Mouse (Mus musculus) hindbrain, embryonic 13.5 days (tissue): Measurements from ENCODE around the gene Gm49721. TPM values are rescaled to one million over a fixed set of nuclear protein-coding genes. Genes with fewer than 3 reads are reported as not detected.
"Not testable (repeated sequence)": the region's sequence is repeated elsewhere in the genome, so short reads cannot be mapped to it uniquely, and the experiment has no call there.

Source experiments
- ATAC-seq: fragments of 200-750 bp; cut with Nextera tagmentation; 2 replicates; pipeline ENCODE4 v1.8.0; 2017; ENCODE audit warnings: moderate TSS enrichment; ENCODE audit not compliant: low FRiP score
- H3K27ac ChIP-seq: fragments of 300-500 bp; sonication (generic); 2 replicates; pipeline ENCODE4 v1.5.1; 2015; ENCODE audit warnings: inconsistent platforms, mild to moderate bottlenecking, moderate library complexity
- H3K27me3 ChIP-seq: fragments of 300-500 bp; sonication (generic); 2 replicates; pipeline ENCODE4 v1.6.1; 2015; ENCODE audit warnings: mild to moderate bottlenecking, inconsistent platforms
- H3K36me3 ChIP-seq: fragments of 300-500 bp; sonication (generic); 2 replicates; pipeline ENCODE4 v1.6.1; 2015; ENCODE audit warnings: mild to moderate bottlenecking, inconsistent platforms
- H3K4me1 ChIP-seq: fragments of 300-500 bp; sonication (generic); replicated peaks from 2 replicates; pipeline ENCODE4 v1.6.1; 2015; ENCODE audit warnings: inconsistent platforms
- H3K4me2 ChIP-seq: fragments of 300-500 bp; sonication (generic); 2 replicates; pipeline ENCODE4 v1.6.1; 2015; ENCODE audit warnings: inconsistent platforms, mild to moderate bottlenecking, moderate library complexity
- H3K4me3 ChIP-seq: fragments of 300-500 bp; sonication (generic); 2 replicates; pipeline ENCODE4 v1.5.1; 2015; ENCODE audit warnings: mild to moderate bottlenecking, inconsistent platforms
- H3K9ac ChIP-seq: fragments of 300-500 bp; sonication (generic); 2 replicates; pipeline ENCODE4 v1.6.1; 2015; ENCODE audit warnings: mild to moderate bottlenecking, inconsistent platforms
- H3K9me3 ChIP-seq: fragments of 300-500 bp; sonication (generic); 2 replicates; pipeline ENCODE4 v1.6.1; 2016; ENCODE audit warnings: inconsistent platforms
- WGBS: fragments of 180-500 bp; shearing (Covaris S2); methylation state at CpG from one replicate; pipeline ENCODE4 v1.1.7; 2015; 5-methylcytosine and 5-hydroxymethylcytosine counted together
- polyA plus RNA-seq: library from polyadenylated mRNA; unstranded; fragments of >200 nt; fragmentation: Nextera tagmentation; extraction: Ambion mirVana; gene quantifications from 2 replicates; pipeline ENCODE4 v1.2.1, GENCODE M21; 2015

Gm49721 gene
- polyA plus RNA-seq, 1 experiment from 2014 or later: 0.19 TPM

- 78% methylated on average over 4 of the region's 6 CpGs for WGBS
- not testable (repeated sequence) for H3K4me1 ChIP-seq, H3K36me3 ChIP-seq, H3K27ac ChIP-seq, H3K4me2 ChIP-seq, H3K4me3 ChIP-seq, H3K9ac ChIP-seq, H3K9me3 ChIP-seq, H3K27me3 ChIP-seq, ATAC-seq
Observed at GRCm38 (mm10) chr17:6962339-6962738, 16.4 kb upstream of the Gm49721 start.

- not testable (repeated sequence) for H3K4me2 ChIP-seq, H3K9ac ChIP-seq, H3K4me3 ChIP-seq, H3K9me3 ChIP-seq, H3K4me1 ChIP-seq, H3K36me3 ChIP-seq, H3K27me3 ChIP-seq, H3K27ac ChIP-seq, ATAC-seq
- 72% methylated on average over 4 of the region's 4 CpGs for WGBS
Observed at GRCm38 (mm10) chr17:6962936-6963335, 15.8 kb upstream of the Gm49721 start.

DNA sequence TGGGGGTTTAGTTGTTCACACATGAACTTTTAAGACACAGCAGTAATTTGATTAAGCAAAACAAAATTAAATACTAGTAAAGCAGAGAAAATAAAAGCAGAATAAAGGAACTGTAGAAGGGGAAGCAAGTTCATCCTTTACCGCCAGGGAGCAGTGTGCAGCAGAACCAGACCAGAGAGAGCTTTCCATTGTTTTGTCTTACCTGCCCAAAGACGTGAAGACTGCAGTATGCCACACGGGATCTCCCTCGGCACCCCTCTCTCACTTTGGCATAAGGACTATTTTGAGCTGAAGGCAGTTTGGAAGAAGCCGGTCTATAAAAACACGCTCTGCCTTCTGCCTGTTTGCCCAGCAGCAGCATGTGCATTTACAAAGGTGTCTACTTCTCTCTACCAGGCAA is 13.3 kb upstream of the Gm49721 start:
- H3K9me3 ChIP-seq, H3K4me1 ChIP-seq, ATAC-seq, H3K27ac ChIP-seq, H3K9ac ChIP-seq, H3K36me3 ChIP-seq, H3K4me2 ChIP-seq, H3K27me3 ChIP-seq, H3K4me3 ChIP-seq: not testable (repeated sequence)
- WGBS: 19% methylated on average over 6 of the region's 6 CpGs

- not testable (repeated sequence) for H3K27me3 ChIP-seq, H3K4me2 ChIP-seq, ATAC-seq, H3K4me3 ChIP-seq, H3K9ac ChIP-seq, H3K9me3 ChIP-seq, H3K36me3 ChIP-seq, H3K27ac ChIP-seq, H3K4me1 ChIP-seq
- WGBS: 71% methylated on average over 1 of the region's 1 CpGs
Observed at GRCm38 (mm10) chr17:6967673-6968072, 11.0 kb upstream of the Gm49721 start.

- not testable (repeated sequence) for H3K27ac ChIP-seq, H3K9me3 ChIP-seq, H3K9ac ChIP-seq, H3K4me1 ChIP-seq, H3K4me3 ChIP-seq, H3K4me2 ChIP-seq, H3K27me3 ChIP-seq, ATAC-seq, H3K36me3 ChIP-seq
- 90% methylated on average over 1 of the region's 8 CpGs for WGBS
Observed at GRCm38 (mm10) chr17:6970334-6970733, 8.4 kb upstream of the Gm49721 start, which contains the start of gene Rnaset2b. Gene Rnaset2b, plus strand, starts transcription at chr17:6970634.

DNA sequence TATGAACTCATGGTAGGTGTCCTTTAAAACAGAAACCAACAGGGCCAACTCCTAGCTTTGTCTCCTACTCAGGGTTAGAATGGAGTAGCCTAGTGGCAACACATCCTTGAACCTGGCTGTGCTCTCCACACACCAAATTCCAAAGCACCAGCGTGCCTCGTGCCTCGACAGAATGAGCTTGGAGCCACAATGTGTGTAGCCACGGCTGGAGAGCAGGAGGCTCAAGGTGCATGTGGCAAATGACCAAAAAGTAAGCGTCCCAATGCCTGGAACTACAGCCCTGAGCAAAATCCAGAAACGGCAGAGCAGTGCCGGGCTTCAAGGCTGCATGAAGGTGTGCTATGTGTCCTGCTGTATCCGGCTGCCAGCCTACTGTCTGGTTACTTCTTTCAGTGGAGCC is 7.5 kb upstream of the Gm49721 start:
- not testable (repeated sequence) for H3K36me3 ChIP-seq, H3K27me3 ChIP-seq, H3K4me2 ChIP-seq, H3K4me3 ChIP-seq, H3K4me1 ChIP-seq, ATAC-seq, H3K27ac ChIP-seq, H3K9ac ChIP-seq, H3K9me3 ChIP-seq
- WGBS: 87% methylated on average over 8 of the region's 8 CpGs

- not testable (repeated sequence) for H3K9me3 ChIP-seq, H3K36me3 ChIP-seq, H3K27ac ChIP-seq, H3K4me1 ChIP-seq, H3K4me3 ChIP-seq, H3K27me3 ChIP-seq, ATAC-seq, H3K9ac ChIP-seq, H3K4me2 ChIP-seq
- 61% methylated on average over 4 of the region's 4 CpGs for WGBS
Observed at GRCm38 (mm10) chr17:6972836-6973396, 5.8 kb upstream of the Gm49721 start.

DNA sequence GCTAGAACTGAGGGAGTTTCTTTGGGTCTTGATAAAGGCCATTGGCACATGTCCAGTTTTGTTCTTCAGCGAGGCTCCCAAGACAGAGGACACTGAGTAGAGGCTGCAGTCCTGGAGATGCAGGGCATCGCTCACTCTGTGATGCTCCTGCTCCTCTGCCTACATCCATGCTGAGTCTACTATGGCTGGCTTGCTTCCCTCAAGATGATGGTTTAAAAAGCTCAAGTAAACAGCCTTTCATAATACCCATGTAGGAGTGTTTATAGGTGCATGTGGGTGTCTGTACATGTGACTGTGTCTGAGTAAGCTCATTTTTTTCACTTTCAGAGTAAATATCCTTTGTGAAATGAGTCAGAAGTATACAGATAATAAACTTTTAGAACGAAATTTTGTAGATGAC is 3.7 kb upstream of the Gm49721 start:
- not testable (repeated sequence) for H3K9me3 ChIP-seq, H3K27ac ChIP-seq, H3K36me3 ChIP-seq, H3K9ac ChIP-seq, H3K27me3 ChIP-seq, ATAC-seq, H3K4me3 ChIP-seq, H3K4me1 ChIP-seq, H3K4me2 ChIP-seq
- 70% methylated on average over 3 of the region's 3 CpGs for WGBS

DNA sequence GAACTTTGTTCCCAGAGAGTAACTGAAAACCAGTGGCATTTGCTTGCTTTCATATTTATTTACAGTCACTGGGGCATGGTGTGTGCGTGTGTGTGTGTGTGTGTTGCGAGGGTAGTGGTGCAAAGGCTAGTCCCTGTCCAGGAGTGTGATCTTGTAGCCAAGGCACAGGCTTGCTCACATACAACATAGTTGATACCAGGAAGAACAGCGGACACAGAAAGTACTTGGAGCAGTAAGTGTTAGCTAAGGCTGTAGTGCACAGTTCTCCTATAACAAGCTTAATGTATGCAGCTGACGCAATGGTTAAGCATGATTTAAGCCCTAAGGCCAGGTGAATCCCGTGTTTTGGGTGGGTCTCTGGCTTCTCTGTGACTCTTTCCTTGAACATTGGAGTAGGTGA is 676 bp downstream of the Gm49721 start:
- not testable (repeated sequence) for H3K27ac ChIP-seq
- WGBS: 38% methylated on average over 5 of the region's 5 CpGs
- peak overlapping the region; percentile 74; the same call in 1 of the 2 replicates for H3K9ac ChIP-seq

GRCm38 (mm10) chr17:6980144-6980543 is 1.4 kb downstream of the Gm49721 start:
- 98% methylated on average over 5 of the region's 8 CpGs for WGBS
- H3K27me3 ChIP-seq, H3K9ac ChIP-seq, H3K4me1 ChIP-seq, H3K36me3 ChIP-seq, H3K27ac ChIP-seq, H3K4me2 ChIP-seq, H3K9me3 ChIP-seq, ATAC-seq, H3K4me3 ChIP-seq: not testable (repeated sequence)

More for the DNA sequence above, 676 bp downstream of the Gm49721 start:
- not testable (repeated sequence) for H3K27me3 ChIP-seq, H3K36me3 ChIP-seq, H3K4me1 ChIP-seq, H3K9me3 ChIP-seq
- Histone ChIP-seq H3K4me2 (peak overlapping the region; percentile 61), H3K4me3 (peak overlapping the region; percentile 51)
- peak; percentile 8; the same call in 1 of the 2 replicates for ATAC-seq

- H3K36me3 ChIP-seq, H3K9me3 ChIP-seq, H3K4me3 ChIP-seq, ATAC-seq, H3K9ac ChIP-seq, H3K27ac ChIP-seq, H3K4me2 ChIP-seq, H3K4me1 ChIP-seq, H3K27me3 ChIP-seq: not testable (repeated sequence)
- 93% methylated on average over 1 of the region's 1 CpGs for WGBS
Observed at GRCm38 (mm10) chr17:6986118-6986517, 7.4 kb downstream of the Gm49721 start.

DNA sequence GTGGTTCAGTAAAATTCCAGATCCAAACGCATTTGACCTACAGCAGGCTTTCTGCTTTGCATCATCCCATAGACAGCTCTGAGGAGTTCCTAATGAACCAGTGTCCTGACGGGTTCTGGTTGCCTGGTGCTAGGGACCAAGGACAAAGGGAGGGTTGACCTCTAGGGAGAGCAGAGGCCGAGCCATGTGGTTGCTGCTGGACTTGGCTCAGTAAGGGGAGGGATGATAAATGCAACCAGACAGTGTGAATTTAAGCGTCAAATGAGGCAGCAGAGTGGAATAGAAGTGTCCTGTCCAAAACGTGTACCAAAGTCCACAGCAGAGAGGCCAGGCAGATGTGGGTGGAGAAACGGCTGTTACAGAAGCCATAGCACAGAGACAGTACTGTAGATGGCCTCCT is 16.8 kb downstream of the Gm49721 start:
- not testable (repeated sequence) for H3K9ac ChIP-seq, ATAC-seq, H3K27ac ChIP-seq, H3K4me1 ChIP-seq, H3K4me2 ChIP-seq, H3K27me3 ChIP-seq, H3K4me3 ChIP-seq, H3K9me3 ChIP-seq, H3K36me3 ChIP-seq
- no CpG with 5 or more reads among the region's 6 CpGs for WGBS

- not testable (repeated sequence) for H3K27ac ChIP-seq, H3K4me3 ChIP-seq, H3K36me3 ChIP-seq, H3K9me3 ChIP-seq, H3K4me1 ChIP-seq, H3K9ac ChIP-seq, ATAC-seq, H3K27me3 ChIP-seq, H3K4me2 ChIP-seq
- 90% methylated on average over 8 of the region's 8 CpGs for WGBS
Observed at GRCm38 (mm10) chr17:6996826-6997225, 18.1 kb downstream of the Gm49721 start.
